Mouse (Mus musculus) kidney, postnatal 0 days (tissue): ENCODE results near the gene Ptpn22. TPM values are rescaled to one million over a fixed set of nuclear protein-coding genes. Genes with fewer than 3 reads are reported as not detected.

Experiments used
- ATAC-seq: fragments of 200-750 bp; cut with Nextera tagmentation; replicated peaks from 2 replicates; pipeline ENCODE4 v1.8.0; 2017; ENCODE audit warnings: low read depth, moderate number of reproducible peaks, moderate TSS enrichment, moderate library complexity; ENCODE audit not compliant: low FRiP score
- DNase-seq: peaks from one replicate; pipeline ENCODE4 v3.0.0-alpha.2; 2016; ENCODE audit warnings: low spot score
- H3K27ac ChIP-seq: fragments of 300-500 bp; sonication (generic); 2 replicates; pipeline ENCODE4 v1.5.1; 2014; ENCODE audit warnings: mild to moderate bottlenecking
- H3K27me3 ChIP-seq: fragments of 300-500 bp; sonication (generic); 2 replicates; pipeline ENCODE4 v1.6.1; 2014; ENCODE audit warnings: low read length, mixed read lengths; ENCODE audit not compliant: insufficient read depth
- H3K36me3 ChIP-seq: fragments of 300-500 bp; sonication (generic); 2 replicates; pipeline ENCODE4 v1.6.1; 2014; ENCODE audit warnings: low read length, mixed read lengths; ENCODE audit not compliant: insufficient read depth
- H3K4me1 ChIP-seq: fragments of 300-500 bp; sonication (generic); replicated peaks from 2 replicates; pipeline ENCODE4 v1.6.1; 2014; ENCODE audit warnings: antibody characterized with exemption, low read length, mixed read lengths; ENCODE audit not compliant: insufficient read depth
- H3K4me2 ChIP-seq: fragments of 300-500 bp; sonication (generic); 2 replicates; pipeline ENCODE4 v1.6.1; 2014; ENCODE audit warnings: mild to moderate bottlenecking, low read length, moderate library complexity, mixed read lengths
- H3K4me3 ChIP-seq: fragments of 300-500 bp; sonication (generic); replicated peaks from 2 replicates; pipeline ENCODE4 v1.5.1; 2014; ENCODE audit warnings: low read depth, low read length
- H3K9ac ChIP-seq: fragments of 300-500 bp; sonication (generic); 2 replicates; pipeline ENCODE4 v1.6.1; 2014; ENCODE audit warnings: low read depth, low read length
- H3K9me3 ChIP-seq: fragments of 300-500 bp; sonication (generic); replicated peaks from 2 replicates; pipeline ENCODE4 v1.6.1; 2016; ENCODE audit warnings: low read length, inconsistent platforms, mixed read lengths
- CTCF ChIP-seq: IDR thresholded peaks from 2 replicates; pipeline ENCODE4 v1.5.1; 2016; ENCODE audit warnings: antibody characterized with exemption, low read depth, mild to moderate bottlenecking, moderate library complexity
- WGBS: fragments of 180-500 bp; shearing (Covaris S2); extraction: QIAGEN DNeasy Blood & Tissue Kit; methylation state at CpG from one replicate; pipeline ENCODE4 v1.1.7; 2014; 5-methylcytosine and 5-hydroxymethylcytosine counted together
- polyA plus RNA-seq: library from polyadenylated mRNA; unstranded; fragments of >200 nt; fragmentation: Nextera tagmentation; extraction: Ambion mirVana; gene quantifications from 2 replicates; pipeline ENCODE4 v1.2.1, GENCODE M21; 2015

Gene Ptpn22
- polyA plus RNA-seq, 1 experiment from 2014 or later: 0.57 TPM

DNA sequence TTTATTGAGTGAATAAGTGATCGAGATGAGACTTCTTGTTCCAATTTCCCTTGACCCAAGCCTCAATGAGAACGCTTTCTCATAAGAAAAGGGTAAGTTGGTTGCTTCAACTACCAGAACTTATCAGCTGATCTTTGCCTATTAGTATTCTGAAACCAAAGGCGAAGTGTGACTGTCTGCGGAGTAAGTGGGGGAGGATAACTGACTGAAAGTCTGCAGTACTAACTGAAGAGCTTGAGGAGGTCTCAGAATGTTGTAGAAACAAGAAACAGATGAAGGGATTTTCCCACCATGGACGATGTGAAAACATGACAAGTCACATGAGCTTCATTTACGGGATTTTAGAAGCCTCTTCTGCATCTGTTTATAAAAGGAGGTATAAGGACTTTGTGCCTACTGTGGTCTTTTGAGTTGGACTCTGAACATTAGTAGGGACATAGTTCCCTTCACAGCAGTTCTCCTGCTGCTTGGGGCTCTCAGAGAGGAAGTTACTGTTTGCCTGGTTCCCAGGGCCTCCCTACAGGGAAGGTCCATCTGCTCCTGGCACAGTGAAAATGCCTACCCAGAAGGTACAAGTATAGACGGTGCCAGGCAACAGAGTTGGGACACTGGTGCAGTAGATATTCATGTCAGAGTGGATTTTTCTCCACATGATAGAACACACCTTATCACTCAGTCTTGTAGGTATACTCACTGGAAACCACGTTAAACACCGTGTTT lies 8.8 kb upstream of the Ptpn22 start:
- WGBS: 78% methylated on average over 9 of the region's 9 CpGs
- TF ChIP-seq CTCF: no peak

DNA sequence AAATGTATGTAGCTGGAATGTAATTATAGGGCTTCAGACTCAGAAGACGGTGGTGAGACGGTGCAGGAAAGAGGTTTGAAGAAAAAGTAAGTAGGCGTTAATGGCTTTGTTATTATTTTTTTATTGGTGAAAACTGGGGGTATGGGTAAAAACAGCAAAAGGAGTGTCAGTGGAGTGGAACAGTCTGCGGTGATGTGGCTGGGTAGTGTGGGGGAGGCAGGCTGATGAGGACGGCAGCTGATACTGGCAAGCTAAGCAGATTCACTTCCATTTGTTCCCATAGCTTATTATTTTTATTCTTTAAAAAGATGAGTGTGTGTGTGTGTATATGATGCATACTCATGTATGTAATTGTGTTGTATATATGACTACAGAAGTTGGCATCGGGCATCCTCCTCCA lies 8.1 kb upstream of the Ptpn22 start:
- no peaks in the 10 kb centered on the region for H3K4me1 ChIP-seq
- WGBS: 65% methylated on average over 6 of the region's 6 CpGs
- no peak overlapping the region for H3K9ac ChIP-seq
- H3K4me2 ChIP-seq: no peak overlapping the region
- H3K4me3 ChIP-seq: no peak overlapping the region
- no peak for DNase-seq
- H3K36me3 ChIP-seq: no peaks in the 10 kb centered on the region
- no peak for ATAC-seq
- H3K27me3 ChIP-seq: no peaks in the 10 kb centered on the region
- no peak for TF ChIP-seq CTCF
- no peaks in the 10 kb centered on the region for H3K9me3 ChIP-seq
- no peak overlapping the region for H3K27ac ChIP-seq

More for the DNA sequence above, 8.8 kb upstream of the Ptpn22 start:
- DNase-seq (no peak), ATAC-seq (no peak)
- no peak overlapping the region for H3K4me3 ChIP-seq
- no peaks in the 10 kb centered on the region for H3K9me3 ChIP-seq
- H3K9ac ChIP-seq: no peak overlapping the region
- no peaks in the 10 kb centered on the region for H3K27me3 ChIP-seq
- H3K4me1 ChIP-seq: no peaks in the 10 kb centered on the region
- H3K27ac ChIP-seq: no peak overlapping the region
- no peaks in the 10 kb centered on the region for H3K36me3 ChIP-seq
- H3K4me2 ChIP-seq: no peak overlapping the region

DNA sequence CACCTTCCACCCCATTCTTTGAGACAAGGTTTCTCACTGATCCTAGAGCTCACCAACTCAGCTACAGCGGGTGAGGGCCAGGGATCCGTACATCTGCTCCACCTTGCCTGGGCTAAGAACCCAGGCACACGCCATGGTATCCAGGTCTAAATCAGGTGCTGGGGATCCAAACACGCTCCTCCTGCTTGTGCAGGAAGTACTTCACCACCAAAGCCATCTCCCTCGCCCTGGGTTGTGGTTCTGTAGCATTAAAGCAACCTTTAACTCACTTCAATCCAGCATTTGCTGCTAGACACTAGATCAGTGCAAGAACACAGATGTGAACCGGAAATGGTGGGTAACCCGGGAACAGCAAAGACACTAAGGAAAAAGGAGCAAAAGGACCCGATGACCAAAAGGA lies 7.7 kb upstream of the Ptpn22 start:
- no peaks in the 10 kb centered on the region for H3K4me1 ChIP-seq
- no peaks in the 10 kb centered on the region for H3K36me3 ChIP-seq
- TF ChIP-seq CTCF: no peak
- ATAC-seq (no peak), DNase-seq (no peak)
- no peaks in the 10 kb centered on the region for H3K27me3 ChIP-seq
- H3K9ac ChIP-seq: no peak overlapping the region
- H3K27ac ChIP-seq: no peak overlapping the region
- H3K4me2 ChIP-seq: no peak overlapping the region
- no peaks in the 10 kb centered on the region for H3K9me3 ChIP-seq
- H3K4me3 ChIP-seq: no peak overlapping the region
- 80% methylated on average over 8 of the region's 8 CpGs for WGBS

DNA sequence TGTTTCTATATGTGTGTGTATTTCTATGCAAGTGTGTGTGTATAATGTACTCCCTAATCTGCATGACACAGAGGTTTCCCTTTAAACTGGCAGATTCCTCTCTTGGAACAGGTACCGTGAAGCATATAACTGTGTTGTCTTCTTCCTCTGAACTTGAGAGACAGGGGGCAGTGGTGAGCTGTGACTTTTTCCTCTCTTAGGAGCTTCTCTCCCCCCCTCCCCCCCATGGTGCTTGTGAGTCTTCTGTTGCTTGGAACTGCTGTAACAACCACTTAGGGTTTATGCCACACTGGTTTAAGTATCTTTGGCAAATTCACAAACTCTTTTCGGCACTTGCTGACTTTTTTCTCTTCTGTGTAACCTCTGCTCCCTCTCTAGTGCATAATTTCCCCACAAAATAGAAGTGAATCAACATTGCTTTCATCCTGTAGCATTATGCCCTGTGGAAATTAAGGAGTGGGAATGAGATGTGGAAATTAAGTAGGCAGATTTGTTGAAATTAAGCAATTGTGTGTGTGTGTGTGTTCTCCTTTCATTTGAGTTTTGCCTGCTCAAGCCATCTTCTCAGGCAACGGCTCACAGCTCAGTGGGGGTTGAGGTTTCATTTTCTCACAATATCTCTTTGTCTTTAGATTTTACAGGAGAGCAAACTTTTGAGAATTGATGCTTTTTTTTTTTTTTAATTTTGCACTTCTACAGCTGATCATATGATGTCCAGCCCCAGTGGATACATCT lies 6.9 kb upstream of the Ptpn22 start:
- no peak overlapping the region for H3K4me2 ChIP-seq

DNA sequence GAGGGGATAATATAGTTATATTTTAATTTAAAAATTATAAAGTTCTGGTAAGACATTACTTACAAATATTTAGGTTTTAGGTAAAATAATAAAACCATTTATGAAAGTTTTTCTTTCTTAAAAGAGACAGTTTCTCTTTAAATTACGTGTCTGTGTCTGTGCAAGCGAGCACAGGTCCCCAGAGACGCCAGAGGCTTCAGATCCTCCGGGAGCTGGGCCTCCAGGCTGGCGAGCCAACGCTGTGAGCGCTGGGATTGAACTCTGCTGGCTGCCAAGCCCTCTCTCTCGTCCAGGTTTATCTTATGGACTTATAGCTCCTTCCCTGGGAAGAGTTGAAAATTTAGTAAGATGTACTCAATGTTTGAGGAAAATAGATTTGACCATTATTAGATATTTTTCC lies 5.8 kb upstream of the Ptpn22 start:
- H3K36me3 ChIP-seq: no peaks in the 10 kb centered on the region
- no peak overlapping the region for H3K4me2 ChIP-seq
- H3K4me1 ChIP-seq: no peaks in the 10 kb centered on the region
- no peak overlapping the region for H3K9ac ChIP-seq
- 51% methylated on average over 8 of the region's 8 CpGs for WGBS
- no peak overlapping the region for H3K27ac ChIP-seq
- H3K9me3 ChIP-seq: no peaks in the 10 kb centered on the region
- TF ChIP-seq CTCF: no peak
- ATAC-seq (no peak), DNase-seq (no peak)
- H3K27me3 ChIP-seq: no peaks in the 10 kb centered on the region
- H3K4me3 ChIP-seq: no peak overlapping the region

More for the DNA sequence above, 6.9 kb upstream of the Ptpn22 start:
- H3K9me3 ChIP-seq: no peaks in the 10 kb centered on the region
- H3K4me1 ChIP-seq: no peaks in the 10 kb centered on the region
- H3K27ac ChIP-seq: no peak overlapping the region
- H3K36me3 ChIP-seq: no peaks in the 10 kb centered on the region
- TF ChIP-seq CTCF: peak; percentile 63
- no peak overlapping the region for H3K4me3 ChIP-seq
- ATAC-seq (no peak), DNase-seq (peak; percentile 32)
- 60% methylated on average over 3 of the region's 3 CpGs for WGBS
- H3K27me3 ChIP-seq: no peaks in the 10 kb centered on the region
- no peak overlapping the region for H3K9ac ChIP-seq

DNA sequence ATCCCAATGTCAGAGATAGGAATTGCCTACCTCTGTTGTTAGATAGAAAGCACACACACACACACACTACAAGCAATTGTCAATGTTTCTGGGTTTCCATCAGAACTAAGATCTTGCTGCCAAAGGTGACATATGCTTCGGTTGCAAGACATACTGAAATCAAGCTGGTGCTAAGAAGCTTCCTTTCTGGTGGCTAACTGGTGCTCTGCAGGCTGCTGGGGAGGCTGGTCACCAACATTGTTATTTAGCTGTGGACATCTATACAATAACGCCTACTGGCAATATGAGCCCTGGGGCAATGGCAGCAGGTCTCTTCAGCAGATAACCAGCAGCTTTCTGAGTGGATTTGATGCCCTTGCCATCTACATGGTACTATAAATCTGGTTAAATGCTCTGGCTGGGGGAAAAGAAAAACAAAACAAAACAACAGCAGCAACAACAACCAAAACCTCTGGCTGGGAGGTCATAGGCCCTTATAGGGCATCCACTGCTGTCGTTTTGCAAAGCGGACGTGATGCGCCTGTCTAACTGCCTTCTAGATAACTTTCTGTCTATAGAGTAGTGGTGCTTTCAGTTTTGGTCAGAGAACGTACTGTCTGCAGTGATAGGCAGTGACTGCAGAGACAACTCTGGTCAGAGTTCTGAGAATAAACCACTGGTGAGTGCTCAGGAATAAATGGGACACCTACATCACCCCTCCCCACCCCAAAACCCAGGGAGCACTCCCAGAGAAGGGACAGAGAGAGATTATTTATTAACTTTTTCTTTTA lies 2.4 kb upstream of the Ptpn22 start:
- 85% methylated on average over 7 of the region's 7 CpGs for WGBS
- Histone ChIP-seq H3K36me3 (no peaks in the 10 kb centered on the region), H3K9me3 (no peaks in the 10 kb centered on the region), H3K4me1 (no peaks in the 10 kb centered on the region), H3K4me3 (no peak overlapping the region), H3K27ac (no peak overlapping the region), H3K4me2 (no peak overlapping the region), H3K9ac (no peak overlapping the region), H3K27me3 (no peaks in the 10 kb centered on the region)
- ATAC-seq (no peak), DNase-seq (no peak)
- no peak for TF ChIP-seq CTCF
